Mouse (Mus musculus): Measurements from ENCODE around the gene Ccdc172. TPM values are rescaled to one million over a fixed set of nuclear protein-coding genes. Genes with fewer than 3 reads are reported as not detected.

The Ccdc172 gene
- total RNA-seq, 1 experiment from 2014 or later: 0.70 TPM

DNA sequence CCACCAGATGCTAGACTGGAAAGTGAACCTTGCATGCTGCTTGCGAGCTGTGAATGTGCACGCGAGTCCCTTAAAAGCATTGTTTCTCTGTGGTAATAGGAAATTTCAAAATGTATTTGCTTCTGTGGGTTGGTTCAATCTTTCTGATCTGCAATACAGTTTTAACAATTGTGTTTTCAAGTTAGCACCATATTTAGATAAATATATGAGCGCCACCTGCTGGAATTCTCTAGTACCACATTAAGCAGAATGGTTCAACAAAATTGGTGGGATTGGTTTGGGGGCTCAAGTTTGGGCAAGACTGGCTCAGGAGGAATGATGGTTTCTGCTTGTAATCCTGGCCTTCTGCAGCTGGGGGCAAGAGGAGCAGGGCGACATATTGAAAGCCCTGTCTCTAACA lies 46.6 kb downstream of the Ccdc172 start:
- ATAC-seq (ENCODE audit: extremely low read depth, insufficient number of reproducible peaks, low FRiP score, poor library complexity, severe bottlenecking): no peak

DNA sequence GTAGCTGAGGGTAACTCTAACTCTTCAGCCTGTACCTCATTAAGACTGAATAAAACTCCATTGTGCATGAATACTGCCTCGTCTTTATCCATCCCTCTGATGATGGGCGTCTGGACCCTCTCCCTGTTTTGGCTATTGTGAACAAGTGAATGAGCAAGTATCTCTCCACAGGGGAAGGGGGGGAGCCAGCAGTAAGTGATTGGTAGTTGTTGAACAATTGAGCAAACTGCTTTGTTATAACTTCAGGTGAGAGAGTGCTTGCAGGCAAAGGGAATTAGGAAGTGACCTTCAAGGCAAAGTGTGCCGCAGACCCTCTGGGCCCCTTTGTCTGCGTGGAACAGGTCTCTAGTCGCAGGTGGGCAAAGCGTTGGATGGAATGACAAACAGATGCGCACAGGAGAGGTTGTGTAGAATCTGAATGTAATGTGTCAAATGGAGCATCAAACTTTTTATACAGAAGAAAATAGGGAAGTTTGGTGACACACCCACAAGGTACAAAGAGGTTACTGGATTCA lies 50.6 kb downstream of the Ccdc172 start:
- ATAC-seq (ENCODE audit: extremely low read depth, insufficient number of reproducible peaks, low FRiP score, poor library complexity, severe bottlenecking): no peak

DNA sequence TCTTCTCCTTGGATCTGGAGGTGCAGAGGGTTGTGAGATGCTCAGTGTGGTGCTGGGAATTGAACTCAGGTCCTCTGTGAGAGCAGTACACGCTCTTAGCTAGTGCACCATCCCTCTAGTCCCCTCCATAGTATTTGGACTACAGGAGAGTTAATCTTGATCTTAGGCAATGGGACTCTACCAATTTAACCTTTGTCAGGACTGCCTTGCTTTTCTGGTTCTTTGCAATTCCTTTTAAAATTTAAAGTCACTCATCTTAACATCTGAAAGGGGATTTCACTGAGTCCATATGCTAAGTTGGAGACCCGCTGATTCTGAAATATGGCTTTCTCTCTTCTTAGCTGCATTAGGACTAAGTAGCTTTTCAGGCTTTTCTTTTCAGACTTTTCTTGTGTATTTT lies 59.8 kb downstream of the Ccdc172 start:
- ATAC-seq (ENCODE audit: extremely low read depth, insufficient number of reproducible peaks, low FRiP score, poor library complexity, severe bottlenecking): no peak

DNA sequence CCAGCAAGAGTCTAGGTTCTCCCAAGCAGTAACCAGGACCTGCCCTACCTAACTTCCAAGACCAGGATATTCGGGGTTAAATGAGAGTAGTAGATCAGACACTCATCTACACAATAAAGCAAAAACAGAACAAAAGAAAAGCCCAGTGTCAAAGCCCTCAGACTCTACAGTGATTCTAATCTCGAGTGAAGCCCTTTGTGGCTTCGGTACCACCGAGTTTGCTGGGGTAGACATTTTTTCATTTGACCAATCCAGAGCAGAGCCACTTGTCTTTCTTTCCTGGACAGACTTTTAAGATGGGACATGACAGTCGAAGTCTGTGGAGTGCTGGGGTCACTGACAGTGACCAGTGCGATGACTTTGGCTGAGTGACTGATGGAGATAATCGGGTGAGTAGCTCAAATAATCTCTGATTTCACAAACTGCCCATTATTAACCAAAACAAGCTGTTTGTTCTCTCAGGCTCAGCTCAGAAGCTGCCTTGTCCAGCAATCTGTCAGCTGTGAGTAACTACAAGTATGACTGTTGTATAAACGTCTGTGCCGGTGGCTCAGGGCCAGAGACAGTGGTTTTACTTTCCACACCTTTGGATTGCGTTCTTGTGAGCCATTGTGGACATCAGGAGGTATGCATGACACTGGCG lies 60.8 kb downstream of the Ccdc172 start:
- no peak for ATAC-seq (ENCODE audit: extremely low read depth, insufficient number of reproducible peaks, low FRiP score, poor library complexity, severe bottlenecking)

DNA sequence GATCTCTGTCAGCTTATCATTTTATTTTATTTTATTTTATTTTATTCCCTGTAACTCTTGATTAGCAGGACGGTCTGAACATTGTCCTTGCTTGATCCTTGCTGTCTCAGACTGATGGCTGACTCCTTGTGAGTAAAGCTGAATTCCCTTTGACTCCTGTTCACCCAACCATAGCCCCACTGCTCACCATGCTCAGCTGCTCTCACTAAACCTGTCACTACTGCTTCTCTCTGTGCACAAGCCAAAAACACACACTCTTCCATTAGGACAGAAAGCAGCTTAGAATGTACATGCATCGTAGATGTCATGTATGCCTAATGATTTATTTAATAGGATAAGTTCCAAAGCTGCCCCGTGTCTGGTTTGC lies 61.3 kb downstream of the Ccdc172 start:
- no peak for ATAC-seq (ENCODE audit: extremely low read depth, insufficient number of reproducible peaks, low FRiP score, poor library complexity, severe bottlenecking)

DNA sequence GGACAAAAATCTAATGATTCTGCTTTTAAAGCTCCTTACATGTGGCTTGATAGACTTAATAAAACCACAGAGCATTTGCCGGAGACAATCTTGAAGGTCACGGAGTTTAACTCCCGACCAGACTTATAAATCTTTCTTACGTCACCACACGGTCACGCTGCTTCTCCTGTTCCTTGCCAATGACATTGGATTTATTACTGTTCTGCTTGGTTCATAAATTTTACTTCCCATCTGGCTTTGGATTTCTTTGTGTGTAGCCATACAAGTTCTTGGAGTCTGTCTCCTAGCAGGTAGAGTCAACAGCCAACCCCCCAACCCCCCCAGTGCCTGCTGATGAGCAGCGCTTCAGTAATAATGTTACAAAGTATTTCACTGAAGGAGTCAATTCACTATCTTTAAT lies 70.2 kb downstream of the Ccdc172 start:
- ATAC-seq (ENCODE audit: extremely low read depth, insufficient number of reproducible peaks, low FRiP score, poor library complexity, severe bottlenecking): no peak

DNA sequence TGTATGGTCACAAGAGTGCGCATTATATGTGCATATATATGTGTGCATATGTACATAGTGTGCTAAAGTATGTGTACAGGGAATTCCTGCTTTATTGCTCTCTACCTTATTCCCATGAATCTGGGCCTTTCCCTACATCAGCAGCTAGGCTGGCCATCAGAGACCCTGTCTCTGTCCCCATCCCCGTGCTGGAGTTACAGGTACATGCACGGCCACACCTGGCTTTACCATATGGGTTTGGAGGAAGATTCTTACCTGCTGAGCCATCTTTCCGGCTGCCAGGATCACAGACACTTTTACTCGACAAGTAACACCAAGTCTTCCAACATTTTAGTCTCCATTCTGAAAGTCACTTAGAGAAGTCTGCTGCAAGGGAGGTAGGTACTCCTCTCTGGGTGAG lies 71.2 kb downstream of the Ccdc172 start:
- no peak for ATAC-seq (ENCODE audit: extremely low read depth, insufficient number of reproducible peaks, low FRiP score, poor library complexity, severe bottlenecking)

DNA sequence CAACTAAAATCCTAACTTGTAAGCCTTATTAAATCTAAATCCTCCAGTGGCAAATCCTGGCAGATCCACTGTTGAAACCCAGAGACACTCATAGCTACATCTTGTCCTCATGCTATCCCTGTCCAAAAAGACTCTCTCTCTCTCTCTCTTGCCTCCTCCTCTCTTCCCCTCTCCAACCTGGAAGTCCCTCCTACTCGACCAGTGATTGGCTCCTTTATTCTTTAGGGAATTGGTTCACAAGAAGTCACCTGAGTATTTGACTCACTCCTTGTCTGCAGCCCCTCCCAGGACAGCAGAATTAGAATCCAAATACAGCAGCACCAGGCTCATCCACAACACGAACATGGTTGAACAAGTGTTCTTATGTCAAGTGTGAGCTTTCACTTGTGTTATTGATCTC lies 74.3 kb downstream of the Ccdc172 start:
- ATAC-seq (ENCODE audit: extremely low read depth, insufficient number of reproducible peaks, low FRiP score, poor library complexity, severe bottlenecking): no peak

DNA sequence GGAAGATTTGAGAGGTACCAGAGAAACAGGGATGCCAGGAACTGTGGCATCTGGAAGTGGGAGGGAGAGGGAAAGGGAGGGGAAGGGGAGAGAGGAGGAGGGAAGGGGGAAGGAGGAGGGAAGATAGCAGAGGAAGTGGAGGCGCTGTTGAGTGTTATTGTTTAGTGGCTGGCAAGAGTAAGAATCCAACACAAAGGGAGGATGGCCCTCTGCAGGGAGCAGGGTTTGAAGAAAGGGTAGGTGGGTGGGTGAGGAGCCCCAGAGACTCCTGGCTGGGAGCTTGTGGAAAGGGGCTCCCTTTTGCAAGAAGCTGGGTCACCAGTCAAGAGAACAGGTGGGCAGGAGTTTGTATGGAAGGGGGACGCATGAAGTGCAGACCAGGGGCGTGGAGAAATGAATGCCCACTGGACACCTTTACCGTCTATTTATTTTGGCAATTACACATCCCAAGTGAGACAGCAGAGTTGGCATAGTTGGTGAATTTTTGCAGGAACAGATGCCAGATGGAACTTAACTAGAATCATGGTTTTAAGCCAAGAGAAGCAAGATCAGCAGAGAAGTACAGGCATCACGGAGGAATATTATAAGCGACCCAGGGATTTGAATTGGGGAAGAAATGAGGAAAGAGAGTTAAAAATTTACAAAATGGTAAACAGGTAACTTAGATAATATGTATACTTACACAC lies 78.6 kb downstream of the Ccdc172 start:
- no peak for ATAC-seq (ENCODE audit: extremely low read depth, insufficient number of reproducible peaks, low FRiP score, poor library complexity, severe bottlenecking)

DNA sequence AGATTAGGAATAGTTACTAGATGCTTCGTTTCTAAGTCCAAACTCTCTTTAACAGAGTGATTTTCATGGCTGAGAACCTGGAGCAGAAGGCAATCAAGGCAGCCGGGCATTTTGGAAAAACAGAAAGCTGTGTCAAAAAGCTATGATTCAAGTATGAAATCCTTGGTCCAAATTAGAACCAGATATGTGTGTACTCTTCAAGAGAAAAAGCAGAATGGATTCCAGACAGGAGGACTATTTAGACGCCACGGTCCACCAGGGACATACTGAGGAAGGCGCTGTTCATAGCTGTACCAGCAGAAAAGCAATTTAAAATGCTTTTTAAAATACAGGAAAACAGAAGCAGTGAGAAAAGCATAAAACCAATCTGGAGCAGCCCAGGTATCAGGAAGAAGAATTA lies 88.6 kb downstream of the Ccdc172 start:
- no peak for ATAC-seq (ENCODE audit: extremely low read depth, insufficient number of reproducible peaks, low FRiP score, poor library complexity, severe bottlenecking)

Other genes with a start within 250 kb of the Ccdc172 start
- not detected in 2 replicates for gene Gfra1, start 56.1 kb upstream of the Ccdc172 start, total RNA-seq (2017)
- not detected in 2 replicates for gene Pnlip, start 140.5 kb downstream of the Ccdc172 start, total RNA-seq (2017)
- gene Pnliprp1, start 216.9 kb downstream of the Ccdc172 start, total RNA-seq (2017): not detected in 2 replicates
- gene Pnliprp2, start 247.7 kb downstream of the Ccdc172 start, total RNA-seq (2017): not detected in 2 replicates

Data from neutrophil, adult 5-6 weeks (primary cell).